Mouse (Mus musculus): ENCODE measurements at regions not wholly inside any gene's neighbourhood (a gene's known extent, or its start where the extent isn't known, plus 50 kb on each side); places are given as distances from the start of the nearest gene placed in this dataset.
A peak's percentile ranks its signal among the peaks of the same experiment; 100 is the strongest.

DNA sequence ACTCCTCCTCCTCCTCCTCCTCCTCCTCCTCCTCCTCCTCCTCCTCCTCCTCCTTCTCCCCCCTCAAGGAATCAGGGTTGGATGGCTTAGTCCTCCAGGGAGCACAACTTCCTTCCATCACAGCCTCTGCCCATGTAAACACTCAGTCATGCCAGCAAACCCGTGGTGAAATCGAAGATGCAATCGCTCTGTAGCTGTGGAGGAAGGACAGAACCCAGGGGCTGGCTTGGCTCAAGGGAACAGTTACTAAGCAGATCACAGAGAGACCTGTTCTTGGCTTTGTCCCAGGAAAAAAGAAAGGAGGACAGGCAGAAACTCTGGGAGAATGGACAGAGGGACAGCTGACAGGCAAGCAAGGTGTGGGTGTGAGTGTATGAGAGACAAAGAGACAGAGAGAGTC lies 112.6 kb upstream of the S1pr3 start:
- DNase-seq (ENCODE audit: low spot score in 2 of 2), result no peak
- intact Hi-C loops (cut with DNase I), result loop anchor here (10.0 kb wide), 1 partner anchor 109 kb away; the partner anchor contains the start of gene S1pr3

GRCm38 (mm10) chr13:51297231-51297880 lies 111.1 kb upstream of the S1pr3 start:
- intact Hi-C loops (cut with DNase I), result loop anchor here (10.0 kb wide), 1 partner anchor 107 kb away; the partner anchor contains the start of gene S1pr3
- no peak for DNase-seq (ENCODE audit: low spot score in 2 of 2)

DNA sequence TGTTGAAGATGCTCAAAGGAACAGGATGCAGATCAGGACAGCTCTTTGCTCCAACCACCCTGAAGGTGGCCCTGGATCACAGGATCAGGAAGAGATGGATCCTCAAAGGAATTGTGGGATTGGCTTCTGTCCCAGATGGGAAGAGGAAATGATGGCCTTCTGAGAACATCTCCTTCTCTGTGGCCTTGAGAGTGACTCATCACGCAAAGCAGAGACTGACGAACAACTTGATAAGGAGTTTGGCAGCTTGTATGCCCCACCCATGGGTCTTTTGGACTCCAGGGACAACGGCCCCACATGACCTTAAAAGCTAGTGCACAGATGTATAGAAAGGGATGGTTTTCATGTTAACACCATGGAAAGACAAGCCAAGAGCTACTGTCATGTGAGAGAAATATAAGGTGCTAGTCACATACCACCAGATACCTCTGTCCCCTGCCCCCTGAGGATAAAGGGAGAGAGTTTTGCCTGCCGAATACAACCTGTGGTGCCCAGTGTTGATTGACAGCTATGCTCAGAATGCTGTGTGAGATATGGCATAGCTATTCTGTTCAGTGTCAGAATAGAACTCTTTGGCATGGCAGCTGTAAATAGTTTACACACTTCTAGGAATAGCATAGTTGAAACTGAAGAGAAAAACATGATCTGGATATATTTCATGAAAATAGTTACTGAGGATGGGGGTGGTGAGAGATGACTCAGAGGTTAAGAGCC lies 109.2 kb upstream of the S1pr3 start:
- intact Hi-C loops (cut with DNase I), result loop anchor here (10.0 kb wide), 1 partner anchor 106 kb away; the partner anchor contains the start of gene S1pr3
- DNase-seq (ENCODE audit: low spot score in 2 of 2), result no peak

GRCm38 (mm10) chr13:51301476-51301875 lies 107.0 kb upstream of the S1pr3 start:
- intact Hi-C loops (cut with DNase I), result no loop called here
- no peak for DNase-seq (ENCODE audit: low spot score in 2 of 2)

- intact Hi-C loops (cut with DNase I), result no loop called here
- DNase-seq (ENCODE audit: low spot score in 2 of 2), result no peak
Observed at GRCm38 (mm10) chr13:51303112-51303511, 105.3 kb upstream of the S1pr3 start.

- intact Hi-C loops (cut with DNase I), result no loop called here
- no peak for DNase-seq (ENCODE audit: low spot score in 2 of 2)
Observed at GRCm38 (mm10) chr13:51304631-51305030, 103.8 kb upstream of the S1pr3 start.

GRCm38 (mm10) chr13:51309446-51309845 lies 99.0 kb upstream of the S1pr3 start:
- intact Hi-C loops (cut with DNase I), result no loop called here

DNA sequence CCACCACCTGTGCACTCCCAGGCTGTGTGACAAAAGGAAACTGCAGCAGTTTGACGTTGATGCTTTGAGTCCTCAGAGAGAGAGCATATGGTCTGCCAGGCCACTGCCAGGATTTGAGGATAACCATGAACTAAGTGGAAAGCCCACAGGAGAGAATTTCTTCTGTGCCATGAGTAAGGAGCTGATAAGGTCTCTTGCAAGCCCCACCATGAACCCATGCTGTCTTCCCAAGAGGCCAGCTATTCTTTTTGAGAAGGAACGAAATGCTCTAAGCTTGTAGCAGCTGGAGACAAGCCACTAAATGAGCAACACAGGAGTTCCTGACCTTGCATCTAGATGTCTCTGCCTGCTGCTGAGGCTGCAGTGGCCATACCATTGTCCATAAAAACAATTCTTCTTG lies 98.4 kb upstream of the S1pr3 start:
- intact Hi-C loops (cut with DNase I), result no loop called here
- no peak for DNase-seq (ENCODE audit: low spot score in 2 of 2)

More at GRCm38 (mm10) chr13:51309446-51309845, 99.0 kb upstream of the S1pr3 start:
- DNase-seq (ENCODE audit: low spot score in 2 of 2), result no peak

DNA sequence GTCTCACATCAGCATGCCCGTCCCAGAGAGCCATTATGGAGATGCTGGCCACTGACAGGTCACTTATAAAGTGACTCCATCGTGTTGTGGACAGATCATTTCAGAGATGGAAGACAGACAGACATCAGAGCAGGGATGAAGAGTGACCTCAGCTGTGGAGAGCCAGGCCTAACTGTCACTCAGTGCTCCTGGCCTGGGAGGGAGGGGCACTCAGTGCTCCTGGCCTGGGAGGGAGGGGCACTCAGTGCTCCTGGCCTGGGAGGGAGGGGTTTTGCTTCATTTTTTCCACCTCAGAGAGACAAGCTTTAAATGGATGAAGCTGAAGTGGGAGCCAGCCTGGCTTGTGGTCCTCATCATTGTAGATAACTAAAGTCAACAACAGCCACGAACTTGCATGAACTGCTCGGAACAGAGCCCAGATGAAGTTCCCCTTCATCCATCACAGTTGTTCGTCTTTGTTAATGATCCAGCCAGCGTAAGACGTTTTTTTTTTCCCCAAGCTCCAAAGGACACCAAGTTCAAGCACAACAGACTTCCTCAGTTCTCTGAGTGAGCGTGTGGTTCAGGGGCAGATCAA lies 96.7 kb upstream of the S1pr3 start:
- no peak for DNase-seq (ENCODE audit: low spot score in 2 of 2)
- intact Hi-C loops (cut with DNase I), result no loop called here

DNA sequence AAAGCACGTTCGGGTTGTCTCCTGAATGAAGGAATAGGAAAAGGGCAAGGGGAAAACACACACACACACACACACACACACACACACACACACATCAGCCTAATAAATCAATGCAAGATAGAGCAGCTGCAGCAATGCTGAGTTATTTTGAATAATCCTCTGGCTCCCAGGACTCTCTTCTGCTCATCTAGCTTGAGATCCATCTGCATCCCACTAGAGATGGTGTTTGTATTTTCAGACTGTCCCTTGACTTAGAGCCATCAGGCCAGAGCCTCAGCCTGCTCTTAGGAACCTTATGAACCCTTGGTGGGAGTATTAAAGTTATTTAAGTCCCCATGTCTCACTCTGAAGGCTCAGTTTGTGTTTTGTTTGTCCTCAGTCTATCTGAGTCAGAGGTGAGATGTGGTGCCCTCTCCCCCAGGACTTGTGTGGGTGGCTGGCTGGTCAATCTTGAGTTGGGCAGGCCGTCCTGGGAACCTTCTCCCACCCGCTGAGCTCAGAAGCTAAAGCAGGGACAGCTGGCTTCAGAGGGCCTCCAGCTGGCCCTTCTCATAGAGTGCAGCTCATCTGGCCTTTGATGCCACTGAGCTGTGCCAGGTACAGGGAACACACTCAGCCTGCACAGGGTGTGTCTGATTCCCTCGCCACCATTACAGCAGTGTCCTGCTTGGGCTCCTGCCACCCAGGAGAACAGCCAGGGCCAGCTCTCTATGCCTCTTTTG lies 95.1 kb upstream of the S1pr3 start:
- intact Hi-C loops (cut with DNase I), result no loop called here

GRCm38 (mm10) chr13:51314541-51314977 lies 93.9 kb upstream of the S1pr3 start:
- intact Hi-C loops (cut with DNase I), result no loop called here
- DNase-seq (ENCODE audit: low spot score in 2 of 2), result peak in 1 of 2 experiments; percentile 23

More for the DNA sequence above, 95.1 kb upstream of the S1pr3 start:
- no peak for DNase-seq (ENCODE audit: low spot score in 2 of 2)

DNA sequence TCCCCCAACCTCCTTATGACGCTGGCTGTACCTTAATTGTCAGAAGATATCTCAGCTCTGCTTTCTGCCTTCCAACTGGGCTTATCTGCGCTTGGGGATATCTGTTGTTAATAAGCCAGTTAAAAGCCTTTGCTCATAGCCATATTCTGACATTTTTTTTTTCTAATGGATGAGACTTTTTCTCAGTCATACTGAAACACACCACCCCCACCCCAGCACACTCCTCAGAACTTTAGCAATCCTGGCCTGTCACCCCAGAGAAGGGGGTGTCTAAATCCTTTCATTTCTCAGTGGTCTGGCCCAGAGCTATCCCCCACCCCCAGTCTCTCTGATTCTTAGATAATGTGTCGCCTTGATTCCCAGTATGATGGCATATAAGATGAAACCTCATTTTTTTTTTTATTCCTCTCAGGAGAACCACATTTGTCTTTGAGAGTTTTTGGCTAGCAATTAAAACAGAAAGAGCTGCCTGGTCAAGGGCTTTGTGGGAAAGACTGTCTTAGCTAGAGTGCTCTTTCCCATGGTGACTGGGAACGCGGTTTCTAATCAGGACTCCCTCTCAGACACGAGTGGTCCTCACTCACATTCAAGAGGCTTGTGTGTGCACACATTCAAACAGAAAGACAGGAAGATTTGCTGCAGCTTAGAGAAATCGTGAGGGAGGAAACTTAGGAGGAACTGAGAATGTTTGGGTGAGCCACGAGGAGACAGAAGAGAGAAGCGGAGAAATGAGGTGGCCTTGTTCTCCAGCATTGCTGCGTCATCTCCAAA lies 93.2 kb upstream of the S1pr3 start:
- peak in 1 of 2 experiments; percentile 23 for DNase-seq (ENCODE audit: low spot score in 2 of 2)

GRCm38 (mm10) chr13:51315779-51316041 lies 92.7 kb upstream of the S1pr3 start:
- intact Hi-C loops (cut with DNase I), result no loop called here
- no peak for DNase-seq (ENCODE audit: low spot score in 2 of 2)

More for the DNA sequence above, 93.2 kb upstream of the S1pr3 start:
- intact Hi-C loops (cut with DNase I), result no loop called here

DNA sequence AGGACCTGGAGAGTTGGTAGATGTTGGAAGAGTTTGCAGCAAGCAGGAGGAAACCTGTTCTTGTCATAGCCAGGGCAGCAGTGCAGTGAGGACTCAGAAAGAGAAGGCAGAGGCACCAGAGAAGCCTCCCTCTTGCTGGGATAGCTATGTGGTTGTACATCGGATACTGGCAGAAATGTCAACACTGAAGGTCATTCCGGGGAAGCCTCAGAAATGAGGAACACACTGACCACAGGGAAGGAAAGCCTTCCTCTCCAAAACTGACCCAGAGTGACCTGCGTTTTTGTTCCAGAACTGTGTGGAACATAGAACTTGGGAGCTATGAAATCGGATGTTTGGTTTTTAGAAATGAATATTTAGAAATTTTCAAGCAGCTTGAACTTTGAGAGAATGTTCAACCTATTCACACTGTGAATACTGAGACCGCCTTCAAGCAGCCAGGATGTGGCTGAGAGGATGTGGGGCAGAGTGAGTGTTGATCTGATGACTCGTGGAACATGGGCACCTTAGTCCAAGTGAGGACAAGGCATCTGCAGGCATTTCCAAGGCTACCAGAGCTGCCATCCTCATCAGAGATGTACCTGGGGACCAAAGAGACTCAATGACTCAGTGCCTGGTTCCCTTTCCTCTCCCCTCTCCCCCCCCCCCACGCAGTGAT lies 85.3 kb upstream of the S1pr3 start:
- DNase-seq (ENCODE audit: low spot score in 2 of 2), result no peak
- intact Hi-C loops (cut with DNase I), result no loop called here

DNA sequence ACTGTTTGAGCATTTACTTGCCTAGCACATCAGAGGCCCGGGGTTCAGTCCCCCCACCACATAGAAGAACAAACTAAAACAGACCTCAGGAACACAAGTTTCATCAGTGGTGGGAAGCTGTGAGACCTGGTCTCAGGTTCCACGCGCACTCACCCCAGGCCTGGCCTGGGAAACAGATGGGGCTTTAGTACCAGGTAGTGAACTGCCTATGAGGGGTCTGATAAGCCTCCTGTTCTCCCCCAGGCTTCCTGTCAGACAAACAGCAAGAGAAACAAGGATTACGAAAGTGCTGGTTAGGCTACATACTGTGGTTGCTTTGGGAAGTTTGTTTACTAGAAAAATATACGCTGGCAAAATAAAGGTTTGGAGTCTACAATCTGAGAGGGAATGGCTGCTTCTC lies 83.7 kb upstream of the S1pr3 start:
- intact Hi-C loops (cut with DNase I), result no loop called here
- DNase-seq (ENCODE audit: low spot score in 2 of 2), result no peak

DNA sequence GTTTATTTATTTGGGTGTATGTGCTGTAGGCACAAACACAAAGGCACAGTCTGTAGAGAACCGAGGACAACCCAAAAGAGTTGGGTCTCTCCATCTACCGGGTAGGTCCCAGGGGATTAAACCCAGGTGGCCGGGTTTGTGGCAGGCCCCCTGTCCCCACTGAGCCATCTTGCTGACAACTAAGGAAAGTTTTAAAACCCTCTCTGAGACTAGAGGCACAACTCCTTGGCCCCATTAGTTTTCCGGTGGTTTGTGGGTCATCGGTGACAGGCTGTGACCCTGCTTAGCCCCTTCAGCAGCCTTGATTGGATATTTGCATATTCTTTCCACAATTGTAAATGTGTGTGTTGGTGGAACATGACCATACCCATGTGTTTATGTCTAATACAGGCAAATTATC lies 83.1 kb upstream of the S1pr3 start:
- DNase-seq (ENCODE audit: low spot score in 2 of 2), result no peak
- intact Hi-C loops (cut with DNase I), result no loop called here

GRCm38 (mm10) chr13:51326128-51326527 lies 82.3 kb upstream of the S1pr3 start:
- intact Hi-C loops (cut with DNase I), result no loop called here
- DNase-seq (ENCODE audit: low spot score in 2 of 2), result no peak

DNA sequence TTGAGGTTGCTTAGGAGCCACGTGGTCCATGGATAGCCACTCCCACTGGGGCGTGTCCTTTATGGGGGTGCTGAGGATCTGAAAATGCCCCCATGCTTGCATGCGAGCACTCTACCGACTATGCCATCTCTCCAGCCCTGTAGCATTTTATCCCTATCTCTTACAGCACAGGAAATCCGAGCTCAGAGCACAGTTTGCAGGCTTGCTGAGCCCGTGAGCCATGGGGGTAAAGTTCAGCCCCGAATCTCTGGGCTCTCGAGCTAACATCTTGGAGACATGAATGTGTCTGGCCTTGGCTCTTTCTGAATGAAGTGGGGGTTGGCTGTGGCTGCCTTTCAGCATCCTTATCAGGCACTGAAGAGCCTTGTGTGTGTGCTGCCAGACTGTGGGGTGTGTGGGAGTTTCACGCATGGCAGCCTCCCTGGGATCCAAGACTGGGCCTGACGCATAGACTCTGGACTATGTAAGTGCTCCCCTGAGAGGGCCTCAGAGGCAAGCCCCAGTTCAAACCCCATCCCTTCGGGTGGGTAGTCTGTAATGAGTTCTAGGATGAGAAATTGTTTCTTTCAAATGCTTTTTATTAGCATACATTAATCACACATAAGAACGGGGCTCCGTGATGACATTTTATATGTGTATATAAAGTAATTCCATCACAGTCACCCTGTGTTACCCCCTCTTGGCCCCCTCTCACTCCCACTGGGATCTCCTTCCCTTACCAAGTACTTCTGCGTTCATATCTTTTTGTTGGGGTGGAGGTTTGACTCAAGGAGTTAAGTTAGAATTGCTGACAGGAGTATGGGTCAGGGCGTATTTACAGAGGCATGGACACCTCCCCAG lies 80.1 kb upstream of the S1pr3 start:
- DNase-seq (ENCODE audit: low spot score in 2 of 2), result peak; percentile 40 to 86
- intact Hi-C loops (cut with DNase I), result no loop called here

All from left cerebral cortex, postnatal 25 days (tissue).